Mouse (Mus musculus) spleen, adult 12 weeks (tissue): ENCODE data around the gene Gpr137.
A peak's percentile ranks its signal among the peaks of the same experiment; 100 is the strongest.
"Not testable (repeated sequence)": the region's sequence is repeated elsewhere in the genome, so short reads cannot be mapped to it uniquely, and the experiment has no call there.

Experiments used
- DNase-seq: peaks from one replicate; pipeline ENCODE4 v3.0.0; 2022; ENCODE audit warnings: low spot score

The Gpr137 gene

GRCm38 (mm10) chr19:6942249-6942691 is at the start of gene Gpr137:
TSS of gene Gpr137 (minus strand) at chr19:6942480.
- DNase-seq, result peak; percentile 89

- not testable (repeated sequence) for DNase-seq
These were observed 48.9 kb upstream of the Gpr137 start for GRCm38 (mm10) chr19:6991166-6991565.

- no peak for DNase-seq
These were observed 48.4 kb upstream of the Gpr137 start for GRCm38 (mm10) chr19:6990712-6991111.

- no peak for DNase-seq
These were observed 47.0 kb upstream of the Gpr137 start for GRCm38 (mm10) chr19:6989251-6989650.

- DNase-seq, result no peak
These were observed 45.6 kb upstream of the Gpr137 start for GRCm38 (mm10) chr19:6987904-6988285.

GRCm38 (mm10) chr19:6987061-6987903 is 45.0 kb upstream of the Gpr137 start, which contains the start of gene Vegfb:
TSS of gene Vegfb (minus strand) at chr19:6987651.
- peak; percentile 41 for DNase-seq

- no peak for DNase-seq
These were observed 43.9 kb upstream of the Gpr137 start for GRCm38 (mm10) chr19:6985951-6986708.

GRCm38 (mm10) chr19:6985300-6985699 is 43.0 kb upstream of the Gpr137 start:
- no peak for DNase-seq

- DNase-seq, result no peak
These were observed 41.3 kb upstream of the Gpr137 start for GRCm38 (mm10) chr19:6983621-6984020.

GRCm38 (mm10) chr19:6981465-6981864 is 39.2 kb upstream of the Gpr137 start:
- DNase-seq, result no peak

- peak; percentile 99 for DNase-seq
These were observed 38.3 kb upstream of the Gpr137 start, which contains the start of gene Fkbp2 for GRCm38 (mm10) chr19:6980381-6981093. TSS of gene Fkbp2 (minus strand) at chr19:6980501.

- DNase-seq, result peak; percentile 99
These were observed 37.5 kb upstream of the Gpr137 start for GRCm38 (mm10) chr19:6979486-6980380.

- DNase-seq, result peak; percentile 28
These were observed 36.8 kb upstream of the Gpr137 start for GRCm38 (mm10) chr19:6979001-6979479.

GRCm38 (mm10) chr19:6978639-6978974 is 36.3 kb upstream of the Gpr137 start:
- DNase-seq, result no peak

GRCm38 (mm10) chr19:6977759-6978638 is 35.7 kb upstream of the Gpr137 start:
- no peak for DNase-seq

- no peak for DNase-seq
These were observed 33.5 kb upstream of the Gpr137 start, which contains the start of gene Plcb3 for GRCm38 (mm10) chr19:6975537-6976521. TSS of gene Plcb3 (minus strand) at chr19:6976470.

- DNase-seq, result peak; percentile 57
These were observed 32.2 kb upstream of the Gpr137 start, which contains the start of gene Ppp1r14b for GRCm38 (mm10) chr19:6974211-6975205. TSS of gene Ppp1r14b (plus strand) at chr19:6974968.
